Mouse (Mus musculus) kidney, postnatal 0 days (tissue): ENCODE results near the gene Il6ra. TPM values are rescaled to one million over a fixed set of nuclear protein-coding genes. Genes with fewer than 3 reads are reported as not detected.

Experiments
- ATAC-seq: fragments of 200-750 bp; cut with Nextera tagmentation; replicated peaks from 2 replicates; pipeline ENCODE4 v1.8.0; 2017; ENCODE audit warnings: low read depth, moderate number of reproducible peaks, moderate TSS enrichment, moderate library complexity; ENCODE audit not compliant: low FRiP score
- DNase-seq: peaks from one replicate; pipeline ENCODE4 v3.0.0-alpha.2; 2016; ENCODE audit warnings: low spot score
- H3K27ac ChIP-seq: fragments of 300-500 bp; sonication (generic); 2 replicates; pipeline ENCODE4 v1.5.1; 2014; ENCODE audit warnings: mild to moderate bottlenecking
- H3K27me3 ChIP-seq: fragments of 300-500 bp; sonication (generic); 2 replicates; pipeline ENCODE4 v1.6.1; 2014; ENCODE audit warnings: low read length, mixed read lengths; ENCODE audit not compliant: insufficient read depth
- H3K36me3 ChIP-seq: fragments of 300-500 bp; sonication (generic); 2 replicates; pipeline ENCODE4 v1.6.1; 2014; ENCODE audit warnings: low read length, mixed read lengths; ENCODE audit not compliant: insufficient read depth
- H3K4me1 ChIP-seq: fragments of 300-500 bp; sonication (generic); replicated peaks from 2 replicates; pipeline ENCODE4 v1.6.1; 2014; ENCODE audit warnings: antibody characterized with exemption, low read length, mixed read lengths; ENCODE audit not compliant: insufficient read depth
- H3K4me2 ChIP-seq: fragments of 300-500 bp; sonication (generic); 2 replicates; pipeline ENCODE4 v1.6.1; 2014; ENCODE audit warnings: mild to moderate bottlenecking, low read length, moderate library complexity, mixed read lengths
- H3K4me3 ChIP-seq: fragments of 300-500 bp; sonication (generic); replicated peaks from 2 replicates; pipeline ENCODE4 v1.5.1; 2014; ENCODE audit warnings: low read depth, low read length
- H3K9ac ChIP-seq: fragments of 300-500 bp; sonication (generic); 2 replicates; pipeline ENCODE4 v1.6.1; 2014; ENCODE audit warnings: low read depth, low read length
- H3K9me3 ChIP-seq: fragments of 300-500 bp; sonication (generic); replicated peaks from 2 replicates; pipeline ENCODE4 v1.6.1; 2016; ENCODE audit warnings: low read length, inconsistent platforms, mixed read lengths
- CTCF ChIP-seq: IDR thresholded peaks from 2 replicates; pipeline ENCODE4 v1.5.1; 2016; ENCODE audit warnings: antibody characterized with exemption, low read depth, mild to moderate bottlenecking, moderate library complexity
- WGBS: fragments of 180-500 bp; shearing (Covaris S2); extraction: QIAGEN DNeasy Blood & Tissue Kit; methylation state at CpG from one replicate; pipeline ENCODE4 v1.1.7; 2014; 5-methylcytosine and 5-hydroxymethylcytosine counted together
- polyA plus RNA-seq: library from polyadenylated mRNA; unstranded; fragments of >200 nt; fragmentation: Nextera tagmentation; extraction: Ambion mirVana; gene quantifications from 2 replicates; pipeline ENCODE4 v1.2.1, GENCODE M21; 2015

Gene Il6ra
- polyA plus RNA-seq, 1 experiment from 2014 or later = 1.7 TPM

GRCm38 (mm10) chr3:89936495-89936894 is 23.5 kb upstream of the Il6ra start:
- peaks cover 19% of the 10 kb centered on the region; the same call in 1 of the 2 replicates for H3K36me3 ChIP-seq
- no peak for DNase-seq

GRCm38 (mm10) chr3:89932925-89933324 is 19.9 kb upstream of the Il6ra start:
- no peaks in the 10 kb centered on the region for H3K4me1 ChIP-seq
- ATAC-seq = no peak
- H3K4me3 ChIP-seq = no peak overlapping the region
- no peak overlapping the region for H3K9ac ChIP-seq
- WGBS = 89% methylated on average over 2 of the region's 2 CpGs
- H3K4me2 ChIP-seq = no peak overlapping the region
- no peaks in the 10 kb centered on the region for H3K27me3 ChIP-seq
- no peak for DNase-seq
- TF ChIP-seq CTCF = no peak
- H3K9me3 ChIP-seq = no peaks in the 10 kb centered on the region
- no peak overlapping the region for H3K27ac ChIP-seq
- H3K36me3 ChIP-seq = no peaks in the 10 kb centered on the region

More at GRCm38 (mm10) chr3:89936495-89936894, 23.5 kb upstream of the Il6ra start:
- WGBS = 88% methylated on average over 3 of the region's 3 CpGs
- Histone ChIP-seq H3K9ac (no peak overlapping the region), H3K4me1 (no peaks in the 10 kb centered on the region), H3K4me2 (no peak overlapping the region), H3K9me3 (no peaks in the 10 kb centered on the region), H3K27ac (no peak overlapping the region), H3K27me3 (no peaks in the 10 kb centered on the region), H3K4me3 (no peak overlapping the region)
- TF ChIP-seq CTCF = no peak
- no peak for ATAC-seq

- WGBS = 54% methylated on average over 4 of the region's 4 CpGs
- no peaks in the 10 kb centered on the region for H3K27me3 ChIP-seq
- ATAC-seq = no peak
- H3K4me3 ChIP-seq = no peak overlapping the region
- H3K27ac ChIP-seq = no peak overlapping the region
- DNase-seq = no peak
- H3K4me1 ChIP-seq = no peaks in the 10 kb centered on the region
- no peak overlapping the region for H3K4me2 ChIP-seq
- no peak for TF ChIP-seq CTCF
- no peaks in the 10 kb centered on the region for H3K9me3 ChIP-seq
- no peaks in the 10 kb centered on the region for H3K36me3 ChIP-seq
- H3K9ac ChIP-seq = no peak overlapping the region
Observed at GRCm38 (mm10) chr3:89928956-89929355, 16.0 kb upstream of the Il6ra start.

DNA sequence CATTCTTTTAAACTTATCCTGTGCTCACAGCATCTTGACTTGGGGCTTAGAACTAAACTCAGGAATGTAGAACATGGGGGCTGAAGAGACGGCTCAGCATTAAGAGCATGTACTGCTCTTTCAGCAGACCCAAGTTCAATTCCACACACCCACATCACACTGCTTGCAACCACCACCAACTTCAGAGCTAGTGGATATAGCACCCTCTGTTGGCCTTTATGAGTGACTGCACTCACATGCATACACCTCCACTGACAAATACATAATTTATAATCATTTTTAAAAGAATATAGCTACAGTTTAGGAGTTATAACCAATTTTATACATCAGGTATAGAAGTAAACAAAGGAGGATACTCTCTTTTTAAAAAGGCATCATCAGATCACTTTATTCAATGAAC is 13.4 kb upstream of the Il6ra start:
- no peak overlapping the region for H3K27ac ChIP-seq
- H3K4me1 ChIP-seq = no peaks in the 10 kb centered on the region
- TF ChIP-seq CTCF = peak; percentile 26; the same call in 1 of the 2 replicates
- H3K9me3 ChIP-seq = no peaks in the 10 kb centered on the region
- no peaks in the 10 kb centered on the region for H3K27me3 ChIP-seq
- DNase-seq (no peak), ATAC-seq (no peak)
- no peak overlapping the region for H3K9ac ChIP-seq
- WGBS = 100% methylated on average over 1 of the region's 1 CpGs
- H3K36me3 ChIP-seq = no peaks in the 10 kb centered on the region
- no peak overlapping the region for H3K4me3 ChIP-seq
- no peak overlapping the region for H3K4me2 ChIP-seq

GRCm38 (mm10) chr3:89920711-89921110 is 7.7 kb upstream of the Il6ra start:
- Histone ChIP-seq H3K4me2 (no peak overlapping the region), H3K9me3 (no peaks in the 10 kb centered on the region), H3K27me3 (no peaks in the 10 kb centered on the region), H3K4me3 (no peak overlapping the region), H3K4me1 (no peaks in the 10 kb centered on the region), H3K27ac (no peak overlapping the region), H3K9ac (no peak overlapping the region), H3K36me3 (no peaks in the 10 kb centered on the region)
- TF ChIP-seq CTCF = no peak
- DNase-seq (no peak), ATAC-seq (no peak)
- WGBS = 63% methylated on average over 6 of the region's 6 CpGs

DNA sequence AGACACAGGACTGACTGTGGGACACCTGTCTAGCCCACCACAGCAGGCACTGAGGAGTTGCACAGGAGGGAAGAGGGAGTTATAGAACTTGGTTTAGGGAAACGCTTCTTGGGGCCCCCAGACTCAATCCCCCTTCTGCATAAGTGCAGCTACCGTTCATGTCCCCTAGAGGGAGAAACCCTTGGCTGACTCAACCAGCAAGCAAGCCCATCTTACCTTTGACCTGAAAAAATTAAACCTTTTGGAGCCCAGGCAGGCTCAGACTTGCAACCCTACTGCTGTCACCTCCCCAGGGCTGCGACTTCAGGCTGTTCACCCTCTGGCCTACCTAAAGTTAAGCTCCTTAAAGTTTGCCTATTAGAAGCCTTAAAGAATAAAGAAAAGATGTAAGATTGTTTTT is 4.4 kb upstream of the Il6ra start:
- no peak for ATAC-seq
- H3K4me2 ChIP-seq = no peak overlapping the region
- WGBS = 51% methylated on average over 3 of the region's 3 CpGs

DNA sequence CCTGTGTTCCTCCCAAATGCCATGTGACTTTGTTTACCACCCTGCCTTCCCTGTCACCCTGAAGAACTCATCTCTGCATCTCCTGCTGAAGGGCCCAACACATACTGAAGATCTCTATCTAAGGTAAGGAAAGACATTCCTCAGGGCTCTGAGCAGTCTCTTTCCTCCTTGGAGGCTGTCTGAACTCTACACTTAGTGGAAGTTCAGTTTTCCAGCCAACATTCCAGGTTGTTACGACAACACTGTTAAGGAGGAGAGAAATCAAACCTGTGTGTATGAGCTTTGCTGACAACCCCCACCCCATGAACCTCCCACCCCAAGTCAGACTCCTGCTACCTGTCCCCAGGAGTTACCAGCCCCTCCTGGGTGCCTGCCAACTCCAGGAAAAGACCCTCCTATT is 3.6 kb upstream of the Il6ra start:
- no peaks in the 10 kb centered on the region for H3K36me3 ChIP-seq
- ATAC-seq (no peak), DNase-seq (no peak)
- H3K4me3 ChIP-seq = no peak overlapping the region
- no peak overlapping the region for H3K27ac ChIP-seq
- H3K4me1 ChIP-seq = 0 out of 2 replicates have a peak, but pooled peaks cover 3% of the 10 kb centered on the region
- 68% methylated on average over 1 of the region's 1 CpGs for WGBS
- H3K9me3 ChIP-seq = no peaks in the 10 kb centered on the region
- no peak for TF ChIP-seq CTCF
- H3K9ac ChIP-seq = no peak overlapping the region
- no peak overlapping the region for H3K4me2 ChIP-seq
- H3K27me3 ChIP-seq = no peaks in the 10 kb centered on the region

More for the DNA sequence above, 4.4 kb upstream of the Il6ra start:
- Histone ChIP-seq H3K27me3 (no peaks in the 10 kb centered on the region), H3K9me3 (no peaks in the 10 kb centered on the region), H3K9ac (no peak overlapping the region), H3K36me3 (no peaks in the 10 kb centered on the region), H3K27ac (no peak overlapping the region), H3K4me1 (0 out of 2 replicates have a peak, but pooled peaks cover 3% of the 10 kb centered on the region), H3K4me3 (no peak overlapping the region)
- no peak for TF ChIP-seq CTCF
- DNase-seq = no peak
